Mouse (Mus musculus) erythroblast, embryonic 14.5 days (primary cell): ENCODE measurements around the gene Nfic.

Experiments used
- GATA1 ChIP-seq: IDR thresholded peaks from 2 replicates; pipeline ENCODE4 v1.6.1; 2012; ENCODE audit warnings: low read length, inconsistent platforms, mixed read lengths
- TAL1 ChIP-seq: IDR thresholded peaks from 3 replicates; pipeline ENCODE4 v1.6.1; 2012; ENCODE audit warnings: low read length, inconsistent platforms, mixed read lengths

DNA sequence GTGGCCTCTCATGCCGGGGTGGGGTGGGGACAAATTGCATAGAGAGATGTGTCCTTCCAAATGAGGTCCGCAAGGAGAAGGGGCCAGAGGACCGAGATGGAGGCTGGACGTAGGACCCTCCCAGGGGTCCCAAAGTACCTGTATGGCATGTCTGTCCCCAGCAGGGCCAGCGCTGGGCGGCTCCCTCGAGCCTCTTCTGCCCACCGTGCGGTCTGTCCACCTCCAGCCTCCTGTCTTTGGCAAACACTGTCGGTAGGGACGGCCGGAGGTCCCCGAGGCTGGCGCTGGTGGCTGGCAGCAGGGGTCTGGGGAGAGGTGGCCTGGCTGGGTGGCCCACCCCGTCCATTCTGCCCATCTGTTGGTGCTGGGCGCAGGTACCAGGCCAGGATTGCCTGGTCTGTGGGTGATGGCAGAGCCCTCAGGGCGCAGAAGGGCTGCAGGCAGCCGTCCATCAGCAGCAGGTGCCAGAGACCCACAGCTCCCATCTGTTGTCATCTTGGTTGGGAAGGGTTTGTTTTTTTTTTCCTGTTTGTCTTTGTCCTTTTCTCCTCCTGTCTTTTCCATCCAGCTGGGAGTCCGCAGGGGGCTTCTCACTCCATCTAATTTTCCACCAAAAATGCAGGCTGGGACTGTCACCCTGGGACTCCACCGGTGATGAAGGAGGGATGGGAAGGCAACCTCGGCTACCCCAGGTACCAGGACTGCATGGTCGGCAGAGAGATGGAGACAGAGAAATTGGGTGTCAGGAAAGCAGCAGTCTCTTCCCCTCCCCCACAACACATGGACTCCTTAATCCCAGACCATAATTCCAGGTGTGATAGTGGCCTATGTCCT, 54.8 kb downstream of the Nfic start:
- TF ChIP-seq GATA1 (no peak), TAL1 (no peak)
